Mouse (Mus musculus): ENCODE data around the gene Fam155a.

Gene Fam155a

DNA sequence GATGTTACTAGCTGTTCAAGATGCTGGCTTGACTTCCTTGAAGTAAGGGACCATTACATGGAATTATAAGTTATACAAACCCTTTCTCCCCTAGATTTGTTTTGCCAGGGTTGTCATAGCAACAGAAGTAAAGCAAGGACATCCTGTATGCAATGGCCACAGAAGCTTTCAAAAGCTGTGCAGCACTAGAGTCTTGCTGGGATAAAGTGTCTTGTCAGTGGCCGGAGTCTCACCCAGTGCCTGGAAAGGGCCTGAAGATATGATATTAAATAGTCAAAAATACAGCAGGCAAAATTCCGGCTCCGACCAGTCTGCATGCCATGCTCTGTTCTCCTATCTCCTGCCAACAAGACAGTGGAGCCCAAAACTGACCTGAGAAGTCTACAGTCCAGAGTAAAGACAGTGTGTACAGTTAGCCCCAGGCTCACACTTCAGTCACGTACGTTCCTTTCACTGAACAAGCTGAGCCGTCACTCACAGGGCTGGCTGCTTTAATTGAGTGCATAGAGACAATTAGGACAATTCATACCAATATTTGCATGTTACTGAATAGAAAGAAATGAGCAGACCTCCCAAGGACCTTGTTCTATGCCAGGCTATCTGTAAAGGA, 467.3 kb downstream of the Fam155a start:
- no peak for DNase-seq (ENCODE audit: extremely low spot score, low read depth, low spot score)

DNA sequence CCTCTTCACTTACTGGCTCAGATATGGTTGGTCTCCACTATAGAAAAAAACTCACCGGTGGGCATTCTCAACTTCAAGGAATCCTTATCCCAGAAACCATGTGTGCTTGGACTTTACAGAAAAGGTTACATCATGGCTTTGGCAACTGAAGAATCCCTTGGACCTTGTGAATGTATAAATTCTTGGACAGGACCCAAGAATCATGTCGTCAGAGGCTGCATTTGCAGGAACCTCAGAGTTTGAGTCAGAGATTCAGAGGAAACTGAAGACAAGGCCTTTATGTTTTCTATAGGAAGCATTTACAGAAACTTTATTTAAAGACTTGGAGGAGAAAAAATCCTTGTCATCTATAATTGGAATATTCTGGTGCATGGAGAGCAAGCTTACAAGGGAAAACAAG, 475.9 kb downstream of the Fam155a start:
- no peak for DNase-seq (ENCODE audit: extremely low spot score, low read depth, low spot score)

DNA sequence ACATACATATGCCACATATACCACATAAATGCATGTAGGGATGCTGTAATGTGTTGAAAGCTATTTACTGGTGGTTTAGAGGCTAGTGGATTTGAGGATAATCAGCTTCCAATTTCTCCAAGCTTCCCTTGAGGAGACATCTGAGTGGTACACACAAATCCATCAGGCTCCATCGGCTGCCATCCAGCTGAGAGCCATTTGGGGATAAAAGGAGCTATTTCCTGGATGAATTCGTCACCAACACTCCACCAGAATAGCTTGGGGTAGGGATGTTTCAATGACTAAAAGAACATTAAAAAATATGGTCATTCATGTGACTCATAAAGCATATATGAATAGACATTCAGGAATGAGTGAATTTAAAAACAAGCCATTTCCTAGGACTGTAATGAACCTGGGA, 478.4 kb downstream of the Fam155a start:
- DNase-seq (ENCODE audit: extremely low spot score, low read depth, low spot score), result no peak

DNA sequence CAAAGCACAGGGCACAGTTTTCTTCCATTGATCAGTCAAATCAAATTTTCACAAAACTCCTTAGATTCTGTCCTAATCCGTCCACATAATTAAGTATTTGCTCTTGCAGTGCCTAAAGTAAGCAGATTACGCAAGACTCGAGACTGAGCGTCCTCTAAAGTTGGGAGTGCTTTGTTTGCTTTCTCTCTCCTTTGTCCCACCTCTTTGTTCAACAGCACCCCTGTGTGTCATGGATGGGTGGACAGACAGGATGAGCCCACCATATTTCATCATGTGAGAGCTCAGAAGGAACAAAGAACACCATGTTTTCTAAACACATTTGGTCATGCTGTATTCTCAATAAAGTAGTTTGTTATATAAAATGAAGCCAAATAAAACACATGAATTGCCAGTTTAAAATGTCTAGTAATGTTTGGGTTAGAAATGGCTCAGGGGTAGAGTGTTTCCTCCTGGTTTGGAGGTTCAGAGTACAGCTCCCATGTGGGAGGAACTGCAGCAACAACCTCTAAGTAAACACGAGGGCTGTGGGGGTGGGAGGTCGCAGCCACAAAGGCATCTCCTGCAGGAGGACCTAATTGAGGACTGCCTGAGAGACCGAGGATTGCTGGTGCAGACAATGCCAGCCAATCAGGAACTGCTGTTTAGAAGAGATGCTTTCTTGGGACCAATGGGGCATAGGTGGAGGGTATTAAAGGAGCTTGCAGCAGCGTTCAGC, 482.8 kb downstream of the Fam155a start:
- no peak for DNase-seq (ENCODE audit: extremely low spot score, low read depth, low spot score)

DNA sequence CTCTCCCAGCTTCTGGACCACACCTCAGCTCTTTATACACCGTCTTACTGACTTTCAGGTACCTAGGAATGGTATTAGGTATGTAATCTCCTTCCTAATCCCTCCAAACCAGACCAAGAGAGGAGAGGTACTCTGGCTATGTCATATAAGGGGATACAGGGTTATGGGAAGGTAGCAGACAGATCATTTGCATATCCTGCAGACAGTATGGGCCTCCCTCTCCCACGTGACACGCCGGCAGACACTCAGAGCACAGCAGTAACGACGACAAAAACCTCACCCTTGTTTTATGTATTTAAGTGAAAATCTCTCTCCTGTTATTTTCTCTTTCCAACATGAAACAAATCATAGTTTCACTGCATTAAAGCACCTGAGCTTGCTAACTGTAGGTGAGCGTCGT, 496.8 kb downstream of the Fam155a start:
- DNase-seq (ENCODE audit: extremely low spot score, low read depth, low spot score), result no peak

DNA sequence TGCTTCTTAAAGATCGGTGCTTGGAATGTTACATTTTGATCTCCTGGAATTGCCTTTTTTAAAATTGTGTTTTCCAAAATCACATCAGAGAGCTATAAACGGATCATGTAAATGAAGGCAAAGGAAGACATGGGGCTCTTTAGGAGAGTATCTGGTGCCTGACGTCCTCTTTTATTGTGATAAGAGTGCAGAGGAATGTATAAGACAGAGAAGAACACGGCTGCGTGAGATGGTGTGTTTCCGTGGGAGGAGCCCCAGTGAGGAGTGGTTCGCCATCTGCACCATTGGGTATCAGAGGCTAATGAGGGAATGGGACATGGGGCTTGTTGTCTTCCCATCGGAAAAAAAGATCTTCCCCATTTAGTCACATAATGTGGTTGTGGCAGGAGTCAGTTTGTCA, 506.6 kb downstream of the Fam155a start:
- DNase-seq (ENCODE audit: extremely low spot score, low read depth, low spot score), result no peak

DNA sequence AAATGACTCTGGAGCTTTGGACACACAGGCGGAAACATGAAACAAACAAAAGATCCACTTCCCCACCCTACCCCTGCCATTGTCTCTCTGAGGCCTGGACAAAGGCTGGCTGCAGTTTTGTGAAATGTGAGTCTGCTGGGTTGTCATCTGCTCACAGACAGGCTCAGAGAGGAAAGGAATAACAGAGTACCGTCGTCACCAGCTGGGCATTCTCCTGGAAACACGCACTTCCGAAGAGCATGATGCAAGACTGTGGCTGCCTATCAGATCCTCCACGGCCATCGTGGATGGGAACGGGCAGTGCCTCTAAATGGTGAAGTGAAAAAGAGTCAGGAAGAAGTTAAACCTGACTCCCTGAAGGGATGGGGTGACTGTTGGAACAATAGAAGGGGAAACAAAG, 509.4 kb downstream of the Fam155a start:
- no peak for DNase-seq (ENCODE audit: extremely low spot score, low read depth, low spot score)

DNA sequence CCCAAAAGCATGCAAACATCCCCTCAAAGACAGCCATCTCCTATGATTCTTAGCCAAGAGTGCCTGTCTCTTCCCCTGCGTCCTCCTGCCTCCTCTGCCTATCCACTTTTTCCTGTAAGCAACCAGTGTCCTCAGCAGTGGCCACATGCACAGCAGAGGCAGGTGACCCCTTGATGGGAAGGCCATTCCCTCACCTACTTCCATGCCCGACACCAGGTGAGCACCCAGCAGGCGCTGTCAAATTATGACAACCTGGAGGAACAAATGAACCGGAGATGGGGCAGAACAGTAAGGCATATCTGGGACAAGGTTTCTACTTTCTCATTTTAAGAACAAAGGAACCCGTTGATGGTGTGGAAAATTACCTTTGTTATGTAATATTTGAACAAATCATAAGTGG, 515.6 kb downstream of the Fam155a start:
- DNase-seq (ENCODE audit: extremely low spot score, low read depth, low spot score), result no peak

DNA sequence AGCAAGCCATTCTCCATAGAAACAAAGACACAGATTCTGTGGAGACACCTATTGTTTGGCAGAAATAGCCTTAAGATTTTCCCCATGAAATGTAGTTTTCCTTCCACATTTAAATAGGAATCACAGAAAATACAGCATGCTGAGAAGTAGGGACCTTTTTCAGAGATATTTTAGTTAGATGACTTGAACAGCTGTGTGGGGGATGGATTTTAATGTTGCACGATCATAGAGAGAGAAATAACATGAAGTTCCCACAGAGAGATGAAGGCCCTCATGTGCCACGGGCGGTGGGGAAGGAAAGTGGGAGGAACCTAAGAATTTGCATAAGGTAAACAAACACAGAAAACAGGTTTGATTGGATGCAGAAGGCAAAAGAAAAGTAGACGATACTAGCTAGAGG, 518.0 kb downstream of the Fam155a start:
- DNase-seq (ENCODE audit: extremely low spot score, low read depth, low spot score), result no peak

DNA sequence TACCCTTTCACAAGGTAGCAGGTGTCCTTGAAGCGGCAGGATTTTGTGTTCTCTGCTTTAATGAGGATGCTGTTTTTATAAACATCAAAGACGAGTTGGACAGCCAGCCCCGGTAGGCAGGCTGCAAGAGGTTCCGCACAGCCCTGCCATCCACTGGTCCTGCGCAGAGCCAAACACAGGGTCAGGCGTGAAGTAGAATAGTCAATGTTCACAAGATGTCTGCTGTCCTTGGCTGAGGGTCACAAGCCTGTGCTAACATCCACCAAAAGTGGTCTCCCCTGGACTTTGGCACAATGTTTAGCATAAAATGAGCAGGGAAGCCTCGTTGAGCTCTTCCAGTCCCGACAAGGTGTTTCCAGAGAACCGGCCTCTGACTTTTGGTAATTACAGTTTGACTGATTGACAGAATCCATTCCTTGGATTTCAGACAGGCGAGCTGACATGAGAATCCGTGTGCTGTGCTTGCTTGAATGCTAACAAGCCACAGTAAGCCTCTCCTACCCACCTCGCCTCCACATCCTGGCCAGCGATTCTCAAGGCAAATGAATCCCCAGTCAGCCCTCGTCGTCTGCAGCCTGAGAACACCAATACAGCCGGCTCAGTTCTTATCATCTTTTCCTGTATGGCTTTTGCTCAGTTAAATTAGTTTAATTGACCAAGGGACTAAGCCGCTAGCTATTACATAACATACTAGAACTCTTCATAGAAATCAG, 522.7 kb downstream of the Fam155a start:
- no peak for DNase-seq (ENCODE audit: extremely low spot score, low read depth, low spot score)

DNA sequence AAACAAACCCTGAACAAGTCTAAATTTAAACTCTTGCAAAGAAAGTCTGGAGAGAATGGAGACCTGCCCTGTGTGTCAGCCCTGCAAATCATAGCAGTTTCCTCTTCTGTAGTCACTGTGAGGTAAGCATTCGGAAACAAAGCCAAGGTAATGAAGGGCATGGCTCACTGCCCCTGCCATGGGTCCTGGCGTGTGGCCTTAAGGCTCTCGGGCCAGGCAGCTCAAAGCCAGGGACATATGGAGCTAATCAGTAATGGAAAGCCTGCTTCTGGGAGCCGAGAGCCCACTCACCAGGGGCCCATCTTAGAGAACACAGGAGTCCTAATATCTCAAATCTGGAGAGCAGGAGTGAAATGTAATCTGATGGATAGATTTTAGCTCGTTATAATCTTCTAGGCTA, 525.0 kb downstream of the Fam155a start:
- no peak for DNase-seq (ENCODE audit: extremely low spot score, low read depth, low spot score)

DNA sequence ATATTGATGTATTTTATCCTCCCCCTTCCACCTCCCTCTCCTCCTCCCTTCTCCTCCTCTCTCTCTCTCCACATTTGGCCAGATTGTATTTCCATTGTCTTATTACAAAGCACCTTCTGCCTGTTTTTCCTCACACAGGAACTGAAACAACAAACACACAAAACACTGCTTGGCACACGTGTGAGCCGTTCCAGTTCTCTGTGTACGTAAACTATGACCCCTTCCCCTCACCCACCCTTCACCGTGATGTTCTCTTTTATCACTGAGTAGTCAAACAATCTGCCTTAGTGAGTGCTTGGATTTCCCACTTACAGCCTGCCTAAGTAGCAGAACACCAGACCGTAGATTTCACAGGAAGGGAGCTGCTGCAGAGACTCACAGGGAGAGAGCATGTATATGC, 530.0 kb downstream of the Fam155a start:
- no peak for DNase-seq (ENCODE audit: extremely low spot score, low read depth, low spot score)

DNA sequence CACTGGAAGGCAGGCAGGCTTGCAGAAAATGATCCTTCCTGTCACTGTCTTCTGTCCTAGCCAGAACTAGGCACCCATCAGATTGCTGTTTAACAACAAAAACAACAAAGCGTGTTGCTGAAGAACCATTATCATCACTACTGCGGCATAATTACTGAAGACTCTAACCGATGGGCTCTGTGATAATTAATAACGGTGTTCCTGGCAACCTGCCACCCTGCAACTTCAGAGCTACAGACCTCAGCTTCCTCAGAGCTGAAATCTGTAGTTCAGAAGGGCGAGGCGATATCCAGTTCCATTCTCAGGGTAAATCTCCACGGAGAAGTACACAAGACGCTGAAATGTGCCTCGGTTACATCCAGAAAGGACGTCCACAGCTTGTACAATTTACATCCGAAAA, 531.2 kb downstream of the Fam155a start:
- DNase-seq (ENCODE audit: extremely low spot score, low read depth, low spot score), result no peak

DNA sequence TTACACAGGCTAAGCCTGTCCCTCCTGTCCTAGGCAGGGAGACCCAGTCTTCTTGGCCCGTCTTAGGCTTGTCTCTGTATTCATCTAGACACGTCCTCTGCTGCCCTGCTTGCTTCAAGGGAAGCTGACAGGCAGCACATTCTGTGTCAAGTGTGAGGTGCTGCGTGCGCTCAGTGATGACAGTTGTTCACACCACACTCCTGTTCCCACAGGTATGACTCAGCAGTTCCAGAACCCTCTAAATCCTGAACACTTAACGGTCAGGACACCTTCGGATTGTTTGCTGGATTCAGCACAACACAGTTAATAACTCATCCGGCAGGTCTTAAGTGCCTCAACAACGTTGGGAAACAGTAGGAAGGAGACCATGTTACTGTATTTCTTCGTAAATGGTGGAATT, 532.0 kb downstream of the Fam155a start:
- DNase-seq (ENCODE audit: extremely low spot score, low read depth, low spot score), result no peak

DNA sequence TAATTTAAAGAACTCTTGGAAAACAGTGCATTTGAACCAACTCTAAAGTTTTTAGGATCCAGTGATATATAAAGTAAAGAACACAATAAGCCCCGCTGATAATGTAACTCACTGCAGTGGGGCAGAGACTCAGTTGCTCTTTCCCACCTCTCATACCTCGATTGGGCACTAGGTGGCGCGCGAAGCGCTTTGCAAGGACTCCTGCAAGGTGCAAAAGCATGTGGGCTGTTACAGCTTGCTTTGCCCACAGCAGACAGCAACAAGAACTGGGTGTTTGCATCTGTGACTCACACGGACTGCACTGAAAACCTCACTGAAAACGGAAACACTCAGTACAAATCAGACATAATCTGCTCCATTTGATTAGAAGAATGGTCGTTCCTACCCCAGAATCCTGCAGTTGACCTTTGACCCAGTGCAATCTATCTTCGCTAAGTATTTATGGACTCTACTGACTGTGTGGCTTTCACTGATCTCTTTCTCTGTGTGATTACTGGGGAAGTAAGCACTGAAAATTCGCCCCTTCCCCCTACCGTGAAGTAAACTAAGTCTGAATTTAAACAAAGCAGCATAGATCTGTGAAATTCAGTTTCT, 537.5 kb downstream of the Fam155a start:
- DNase-seq (ENCODE audit: extremely low spot score, low read depth, low spot score), result peak; percentile 90

DNA sequence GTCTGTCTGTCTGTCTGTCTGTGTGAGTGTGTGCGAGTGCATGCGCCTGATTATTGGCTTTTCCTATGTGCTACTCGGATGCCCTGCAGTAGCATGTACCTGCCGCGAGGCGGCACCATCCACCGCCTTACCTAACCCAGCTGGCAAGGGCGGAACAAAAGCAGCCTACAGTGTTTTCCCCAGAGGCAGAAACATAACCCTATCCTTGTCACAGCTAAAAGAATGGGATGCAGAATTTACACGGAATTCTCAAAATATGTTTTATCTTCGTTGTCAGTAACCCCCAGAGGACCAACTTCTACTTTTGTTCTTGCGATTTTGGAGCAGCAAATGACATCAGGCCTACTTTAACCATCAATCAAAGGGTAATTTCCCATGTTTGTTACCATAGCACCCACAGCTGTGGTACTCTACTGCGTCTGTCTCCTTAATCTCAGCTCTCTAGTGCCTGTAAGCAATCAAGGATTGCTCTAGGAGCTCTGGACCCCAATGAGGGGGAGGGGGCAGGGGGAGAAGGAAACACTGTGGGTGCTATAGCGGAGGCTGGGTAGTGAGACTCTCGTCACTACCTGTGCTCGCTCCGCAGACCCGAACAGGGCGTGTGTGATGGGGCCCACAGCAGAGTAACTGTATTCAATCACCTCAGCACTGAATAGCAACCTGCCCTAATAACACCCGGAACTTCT, 543.0 kb downstream of the Fam155a start:
- DNase-seq (ENCODE audit: extremely low spot score, low read depth, low spot score), result peak; percentile 66

DNA sequence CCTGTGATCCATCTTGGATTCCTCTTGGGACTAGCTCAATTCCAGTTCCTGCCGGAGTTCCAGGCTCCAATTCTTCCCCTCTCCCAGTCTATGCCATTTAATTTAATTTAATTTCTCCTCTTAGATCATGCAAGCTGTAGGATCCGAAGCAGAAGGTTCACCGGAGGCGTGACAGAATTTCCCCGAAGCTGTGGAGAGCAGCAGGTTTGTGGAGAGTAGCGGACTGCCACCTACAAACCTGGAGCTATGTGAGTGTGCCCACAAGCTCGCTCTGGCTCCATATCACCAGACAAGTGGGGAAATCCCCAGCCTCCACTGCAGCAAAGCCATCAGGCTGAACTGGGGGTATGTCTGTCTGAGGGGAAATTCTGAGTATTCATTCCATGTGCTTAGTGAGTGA, 544.2 kb downstream of the Fam155a start:
- no peak for DNase-seq (ENCODE audit: extremely low spot score, low read depth, low spot score)

DNA sequence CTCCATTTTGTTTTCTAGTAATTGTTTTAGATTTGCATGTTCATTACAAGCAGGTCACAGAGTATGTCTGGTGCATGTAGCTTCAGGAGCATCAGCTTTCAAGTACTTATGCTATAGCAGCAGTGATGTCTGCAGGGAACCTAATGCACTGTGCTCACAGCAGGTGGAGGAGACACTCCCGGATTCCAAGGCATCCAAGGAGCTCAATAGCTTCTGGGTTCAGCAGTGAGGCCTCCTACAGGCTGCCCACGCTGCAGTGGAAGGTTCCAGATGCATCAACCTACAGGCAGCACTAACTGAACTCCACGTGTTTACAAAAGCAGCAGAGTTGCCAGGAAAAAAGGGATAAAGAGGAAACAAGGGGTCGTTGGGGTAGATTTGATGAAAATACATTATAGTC, 559.2 kb downstream of the Fam155a start:
- DNase-seq (ENCODE audit: extremely low spot score, low read depth, low spot score), result no peak

DNA sequence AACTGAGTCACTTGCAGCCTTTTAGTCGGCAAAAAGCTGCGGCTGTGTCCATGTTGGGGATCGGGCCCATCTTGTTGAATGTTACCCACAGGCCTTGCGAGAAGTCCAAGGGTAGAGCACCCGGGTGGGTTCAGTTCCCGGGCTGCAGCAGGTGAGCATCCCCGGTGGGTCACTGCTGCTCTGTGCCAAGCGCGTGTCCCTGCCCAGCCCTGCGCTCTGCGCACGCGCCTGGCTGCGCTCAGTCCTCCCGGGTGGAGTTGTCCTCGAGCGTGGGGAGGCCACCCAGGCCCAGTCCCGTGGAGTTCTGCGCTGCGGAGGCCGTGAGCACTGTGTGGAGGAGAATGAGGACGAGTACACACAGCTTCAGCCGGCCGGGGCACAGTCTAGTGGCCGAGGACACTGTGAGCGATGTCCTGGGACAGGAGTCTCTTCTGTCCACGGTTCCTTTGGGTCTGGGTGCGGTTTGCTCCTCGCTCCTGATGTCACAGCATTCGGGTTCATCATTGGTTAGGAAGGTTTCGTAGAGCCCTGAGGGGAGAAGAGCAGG, 563.4 kb downstream of the Fam155a start:
- DNase-seq (ENCODE audit: extremely low spot score, low read depth, low spot score), result no peak

DNA sequence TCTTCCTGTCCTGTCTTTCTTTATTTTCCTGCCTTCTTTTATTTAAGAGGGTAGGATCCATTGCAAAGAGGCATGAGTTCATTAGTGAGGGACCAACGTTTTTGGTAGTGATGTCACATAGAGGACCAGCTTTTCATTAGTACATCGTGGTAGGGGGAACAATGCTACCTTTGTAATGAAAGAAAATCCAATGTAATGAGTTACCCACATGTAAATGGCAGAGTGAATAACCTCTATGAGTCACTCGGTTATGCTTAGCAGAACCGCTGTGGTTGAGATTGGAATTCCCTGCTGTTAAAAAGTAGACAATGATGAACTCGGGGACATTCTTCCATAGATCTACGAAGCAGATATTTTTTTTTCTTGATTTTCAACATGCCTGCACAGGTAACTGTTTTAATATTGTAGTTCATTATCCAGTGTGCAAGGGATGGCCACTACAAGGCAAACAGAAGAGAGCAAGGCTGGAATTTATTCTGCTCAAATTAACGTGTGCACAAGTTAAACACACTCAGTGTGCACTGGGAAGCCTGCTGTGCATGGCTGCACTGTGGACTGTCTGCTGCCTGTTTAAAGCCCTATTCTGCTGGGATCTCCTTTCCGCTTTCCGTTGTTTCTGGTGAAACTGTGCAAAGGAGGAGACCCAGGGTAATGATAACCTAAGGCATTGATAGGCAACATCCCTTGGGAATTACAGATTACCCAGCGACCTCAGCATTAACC, 566.5 kb downstream of the Fam155a start:
- no peak for DNase-seq (ENCODE audit: extremely low spot score, low read depth, low spot score)

DNA sequence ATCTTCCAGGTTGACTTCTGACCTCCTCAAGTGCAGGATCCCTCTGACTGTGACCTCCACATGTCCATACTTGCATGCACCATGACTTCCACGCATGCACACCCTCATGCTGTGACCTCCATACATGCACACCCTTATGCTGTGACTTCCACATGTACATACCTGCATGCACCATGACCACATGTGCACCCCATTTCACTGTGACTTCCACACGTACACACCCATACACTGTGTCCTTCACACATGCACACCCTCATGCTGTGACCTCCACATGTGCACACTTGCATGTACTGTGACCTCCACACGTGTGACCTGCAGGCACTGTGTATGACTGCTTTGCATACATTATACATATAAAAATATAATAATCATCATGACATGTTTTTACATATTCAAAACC, 570.9 kb downstream of the Fam155a start:
- DNase-seq (ENCODE audit: extremely low spot score, low read depth, low spot score), result no peak
